In the genomic region with DNA sequence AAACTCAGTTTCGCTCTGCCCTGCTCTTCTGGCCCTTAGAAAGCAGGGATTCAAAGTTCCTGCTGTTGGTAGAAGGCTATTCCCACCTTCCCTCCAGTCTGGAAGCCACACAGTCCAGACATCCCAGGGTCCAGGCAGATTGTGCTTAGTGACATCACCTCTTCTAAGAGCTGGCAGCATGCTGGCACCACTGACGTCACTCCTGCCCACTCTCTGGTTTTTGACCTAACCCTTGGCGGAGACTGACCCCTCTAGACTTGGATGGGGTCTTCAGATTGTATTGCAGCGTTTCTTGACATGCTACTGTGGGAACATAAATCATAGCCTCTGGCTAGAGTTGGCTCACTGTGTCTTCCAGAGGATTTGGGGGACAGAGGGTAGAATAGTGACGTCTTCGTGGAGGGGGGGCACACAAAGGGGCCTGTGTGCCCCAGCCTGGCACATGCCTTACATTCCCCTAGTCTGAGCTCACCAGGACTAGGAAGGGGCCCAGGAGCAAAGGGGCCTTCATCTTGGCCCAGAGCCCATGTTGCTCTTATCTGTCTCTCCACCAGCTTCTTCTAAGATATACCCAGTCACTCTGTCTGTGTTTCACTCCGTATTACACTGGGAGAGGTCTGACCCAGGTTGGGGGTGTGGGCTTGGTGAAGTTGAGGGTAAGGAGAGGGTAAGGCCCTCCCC, we compare ENCODE assay signal across 8 mouse cellular contexts. TPM values are rescaled to one million over a fixed set of nuclear protein-coding genes. Genes with fewer than 3 reads are reported as not detected.
DNase-seq lines count a peak whose midpoint lies in the region; ATAC-seq and TF ChIP-seq lines count a peak whose summit lies in the region.

No protein-coding gene starts in this region.

- no peak for TF ChIP-seq POLR2A in kidney, adult 2 months (IDR thresholded peaks at IDR 0.05; ENCODE audit: low read depth, low read length)

- H3K4me1 ChIP-seq in kidney, adult 2 months (ENCODE audit: control insufficient read depth, insufficient read depth, low read length) = peaks cover 14% of the 10 kb centered on the region; the same call in 1 of the 2 replicates
- peaks cover 67% of the 10 kb centered on the region for H3K4me1 ChIP-seq in hindbrain, embryonic 10.5 days (replicated peaks)
- H3K4me1 ChIP-seq in midbrain, embryonic 11.5 days (ENCODE audit: control insufficient read depth, insufficient read depth, low read length) = peaks cover 26% of the 10 kb centered on the region

- H3K9me3 ChIP-seq in hindbrain, embryonic 10.5 days = no peaks in the 10 kb centered on the region
- no peaks in the 10 kb centered on the region for H3K9me3 ChIP-seq in midbrain, embryonic 11.5 days (ENCODE audit: control insufficient read depth, low read length)

- ATAC-seq in midbrain, embryonic 11.5 days (ENCODE audit: low FRiP score) = no peak

- no peaks in the 10 kb centered on the region for H3K27me3 ChIP-seq in kidney, adult 2 months (replicated peaks; ENCODE audit: control insufficient read depth, insufficient read depth, low read length)
- peaks cover 63% of the 10 kb centered on the region for H3K27me3 ChIP-seq in hindbrain, embryonic 10.5 days (ENCODE audit: insufficient read depth, poor library complexity, severe bottlenecking)
- H3K27me3 ChIP-seq in midbrain, embryonic 11.5 days (ENCODE audit: control insufficient read depth, insufficient read depth, low read length) = peaks cover 28% of the 10 kb centered on the region

- no peak overlapping the region for H3K27ac ChIP-seq in kidney, adult 2 months (ENCODE audit: insufficient read depth, low read depth, low read length)
- no peak overlapping the region for H3K27ac ChIP-seq in hindbrain, embryonic 10.5 days
- H3K27ac ChIP-seq in midbrain, embryonic 11.5 days (ENCODE audit: low read depth, low read length) = no peak overlapping the region

- H3K36me3 ChIP-seq in kidney, adult 2 months (ENCODE audit: control insufficient read depth, insufficient read depth, low read length) = no peaks in the 10 kb centered on the region
- H3K36me3 ChIP-seq in hindbrain, embryonic 10.5 days = peaks cover 18% of the 10 kb centered on the region; the same call in 1 of the 2 replicates
- no peaks in the 10 kb centered on the region for H3K36me3 ChIP-seq in midbrain, embryonic 11.5 days (ENCODE audit: control insufficient read depth, insufficient read depth, low read length)

- no peak for DNase-seq in kidney, adult 2 months
- no peak for DNase-seq in kidney, postnatal 10 days
- DNase-seq in cerebellum, adult 8-10 months = peak; percentile 60
- no peak for DNase-seq in hindbrain, embryonic 10.5 days (ENCODE audit: low spot score)
- peak; percentile 57 for DNase-seq in midbrain, embryonic 11.5 days (ENCODE audit: low spot score, missing footprints)
- no peak for DNase-seq in gastrocnemius, adult 18-20 months (ENCODE audit: low spot score)
- DNase-seq in embryo, embryonic 10.5 days (ENCODE audit: low spot score) = no peak
- no peak for DNase-seq in thymus, adult 18-20 months

- WGBS in kidney, adult 2 months = 44% methylated on average over 7 of the region's 7 CpGs
- WGBS in hindbrain, embryonic 10.5 days = 66% methylated on average over 7 of the region's 7 CpGs
- 71% methylated on average over 7 of the region's 7 CpGs for WGBS in midbrain, embryonic 11.5 days

- no peak overlapping the region for H3K9ac ChIP-seq in midbrain, embryonic 11.5 days (ENCODE audit: low read length)

- peak overlapping the region; percentile 68 for H3K4me3 ChIP-seq in kidney, adult 2 months (ENCODE audit: insufficient read depth, low read depth, low read length)
- peak overlapping the region; percentile 61 for H3K4me3 ChIP-seq in hindbrain, embryonic 10.5 days
- peak overlapping the region; percentile 46; the same call in 1 of the 2 replicates for H3K4me3 ChIP-seq in midbrain, embryonic 11.5 days (ENCODE audit: low read depth, low read length)

- TF ChIP-seq CTCF in kidney, adult 2 months (conservative IDR thresholded peaks at IDR 0.05; ENCODE audit: insufficient read depth, insufficient read length, low read depth, low read length) = no peak

- H3K4me2 ChIP-seq in midbrain, embryonic 11.5 days = peak overlapping the region; percentile 77

RNA-seq across cellular contexts. Expression of a gene that starts 1.6 kb away (rescaled TPM):
- polyA plus RNA-seq in kidney, adult 2 months (2012; rRNA removed) = 27.9 and 32.8 TPM in 2 replicates
- 10.8 and 11.2 TPM in 2 replicates for polyA plus RNA-seq in hindbrain, embryonic 10.5 days (2016; fragmentation: Nextera tagmentation; extraction: Ambion mirVana)
- polyA plus RNA-seq in midbrain, embryonic 11.5 days (2014; fragmentation: Nextera tagmentation; extraction: Ambion mirVana) = 14.5 and 15.2 TPM in 2 replicates
- 10 to 100 TPM; 19.8 to 32.9 TPM for total RNA-seq in gastrocnemius, adult 18-20 months (2021)

RNA-seq across cellular contexts. Expression of a gene that starts 22.6 kb away (rescaled TPM):
- polyA plus RNA-seq in kidney, adult 2 months (2012; rRNA removed) = 28.8 and 30.9 TPM in 2 replicates
- 75.6 and 76.9 TPM in 2 replicates for polyA plus RNA-seq in hindbrain, embryonic 10.5 days (2016; fragmentation: Nextera tagmentation; extraction: Ambion mirVana)
- polyA plus RNA-seq in midbrain, embryonic 11.5 days (2014; fragmentation: Nextera tagmentation; extraction: Ambion mirVana) = 49.5 and 56.4 TPM in 2 replicates
- 1 to 10 TPM; 1.5 to 3.0 TPM for total RNA-seq in gastrocnemius, adult 18-20 months (2021)

RNA-seq across cellular contexts. Expression of a gene that starts 22.6 kb away (rescaled TPM):
- polyA plus RNA-seq in kidney, adult 2 months (2012; rRNA removed) = not detected in 2 replicates
- polyA plus RNA-seq in hindbrain, embryonic 10.5 days (2016; fragmentation: Nextera tagmentation; extraction: Ambion mirVana) = 0.22 and 0.75 TPM in 2 replicates
- polyA plus RNA-seq in midbrain, embryonic 11.5 days (2014; fragmentation: Nextera tagmentation; extraction: Ambion mirVana) = 0.23 and 0.36 TPM in 2 replicates
- total RNA-seq in gastrocnemius, adult 18-20 months (2021) = 1 to 10 TPM in 1 of 2 experiments, under 1 TPM in 1; 0.43 to 1.9 TPM

RNA-seq across cellular contexts. Expression of a gene that starts 28.8 kb away (rescaled TPM):
- 16.8 and 19.6 TPM in 2 replicates for polyA plus RNA-seq in kidney, adult 2 months (2012; rRNA removed)
- polyA plus RNA-seq in hindbrain, embryonic 10.5 days (2016; fragmentation: Nextera tagmentation; extraction: Ambion mirVana) = 0.31 and 1.1 TPM in 2 replicates
- polyA plus RNA-seq in midbrain, embryonic 11.5 days (2014; fragmentation: Nextera tagmentation; extraction: Ambion mirVana) = 0.85 and 0.99 TPM in 2 replicates
- 1 to 10 TPM; 3.9 to 5.4 TPM for total RNA-seq in gastrocnemius, adult 18-20 months (2021)

RNA-seq across cellular contexts. Expression of a gene that starts 34.3 kb away (rescaled TPM):
- polyA plus RNA-seq in kidney, adult 2 months (2012; rRNA removed) = 4.4 and 5.4 TPM in 2 replicates
- polyA plus RNA-seq in hindbrain, embryonic 10.5 days (2016; fragmentation: Nextera tagmentation; extraction: Ambion mirVana) = 0.14 and 0.30 TPM in 2 replicates
- polyA plus RNA-seq in midbrain, embryonic 11.5 days (2014; fragmentation: Nextera tagmentation; extraction: Ambion mirVana) = not detected in 2 replicates
- total RNA-seq in gastrocnemius, adult 18-20 months (2021) = not detected

Comparison
In these comparisons a context has a peak if more than half of its experiments do, and no peak if none do; other contexts are left out.
1. DNase-seq: peak in cerebellum, adult 8-10 months (single experiment) and midbrain, embryonic 11.5 days (single experiment); none in kidney, adult 2 months (single experiment), kidney, postnatal 10 days (single experiment), hindbrain, embryonic 10.5 days (single experiment), gastrocnemius, adult 18-20 months (single experiment), embryo, embryonic 10.5 days (single experiment) and thymus, adult 18-20 months (0 of 2).
2. Peak in every context shown above with its lines, with median percentiles within 50 percentile points of each other: H3K4me3 ChIP-seq.